Mouse (Mus musculus) left cerebral cortex, adult 2 months (tissue): Measurements from ENCODE around the gene Il4i1. TPM values are rescaled to one million over a fixed set of nuclear protein-coding genes. Genes with fewer than 3 reads are reported as not detected.
A peak's percentile ranks its signal among the peaks of the same experiment; 100 is the strongest.

Experiments
- DNase-seq, 2 experiments: peaks; one replicate each; pipeline ENCODE4 v3.0.0; 2021 to 2022; ENCODE audit warnings: low spot score in 2 of 2, mixed read lengths in 1 of 2; ENCODE audit errors: extremely low spot score in 1 of 2
- H3K27ac ChIP-seq: fragments of 200-600 bp; 2 replicates; pipeline ENCODE4 v1.8.1; 2022
- H3K4me3 ChIP-seq: fragments of 200-600 bp; 2 replicates; pipeline ENCODE4 v1.8.1; 2022
- CTCF ChIP-seq: fragments of 200-600 bp; IDR thresholded peaks from 2 replicates; pipeline ENCODE4 v1.8.1; 2022; ENCODE audit warnings: antibody characterized with exemption, mild to moderate bottlenecking, moderate library complexity
- intact Hi-C: fragments of 180-260 bp; cut with DNase I; formaldehyde crosslinking; loops from one replicate; pipeline ENCODE4 v1.15.1; 2025
- total RNA-seq, 2 experiments: library from RNA; stranded (reverse); gene quantifications; 2 replicates each; pipeline ENCODE4 v1.2.3; 2021

The Il4i1 gene
- total RNA-seq, 2 experiments from 2014 or later = 1.8 to 2.0 TPM

- DNase-seq = no peak
- no peak for TF ChIP-seq CTCF
- intact Hi-C loops = no loop called here
- Histone ChIP-seq H3K4me3 (peak overlapping the region; percentile 32), H3K27ac (no peak overlapping the region)
These were observed 22.9 kb downstream of the Il4i1 start for GRCm38 (mm10) chr7:44839171-44839490.

- intact Hi-C loops = no loop called here
- no peak for TF ChIP-seq CTCF
- Histone ChIP-seq H3K27ac (no peak overlapping the region), H3K4me3 (peak overlapping the region; percentile 32)
- peak in 1 of 2 experiments; percentile 58 for DNase-seq
These were observed 23.5 kb downstream of the Il4i1 start for GRCm38 (mm10) chr7:44839491-44840191.

GRCm38 (mm10) chr7:44840426-44840825 lies 24.2 kb downstream of the Il4i1 start:
- no peak for DNase-seq
- H3K4me3 ChIP-seq = no peak overlapping the region
- intact Hi-C loops = no loop called here
- H3K27ac ChIP-seq = no peak overlapping the region
- no peak for TF ChIP-seq CTCF

GRCm38 (mm10) chr7:44841825-44842463 lies 25.8 kb downstream of the Il4i1 start:
- TF ChIP-seq CTCF = no peak
- Histone ChIP-seq H3K27ac (no peak overlapping the region), H3K4me3 (no peak overlapping the region)
- intact Hi-C loops = no loop called here
- DNase-seq = no peak

DNA sequence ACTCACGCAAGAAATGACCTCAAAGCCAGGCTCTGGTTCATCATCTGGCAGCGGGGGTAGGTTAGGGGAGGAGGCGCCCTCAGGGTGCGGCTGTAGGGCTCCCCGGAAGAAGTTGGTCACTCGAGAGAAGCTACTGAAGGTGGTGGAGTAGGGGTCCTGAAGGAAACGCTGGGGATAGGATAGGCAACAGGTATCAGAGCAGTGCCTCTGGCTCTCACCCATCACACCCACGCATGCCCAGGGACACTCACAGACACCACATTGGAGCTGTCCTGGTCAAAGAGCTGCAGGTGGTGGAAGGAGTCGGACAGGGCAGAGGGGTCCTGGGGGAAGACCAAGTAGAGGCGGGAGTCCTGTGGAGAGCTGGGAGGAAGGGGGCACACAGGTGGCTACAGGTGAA lies 28.8 kb downstream of the Il4i1 start:
- intact Hi-C loops = no loop called here

DNA sequence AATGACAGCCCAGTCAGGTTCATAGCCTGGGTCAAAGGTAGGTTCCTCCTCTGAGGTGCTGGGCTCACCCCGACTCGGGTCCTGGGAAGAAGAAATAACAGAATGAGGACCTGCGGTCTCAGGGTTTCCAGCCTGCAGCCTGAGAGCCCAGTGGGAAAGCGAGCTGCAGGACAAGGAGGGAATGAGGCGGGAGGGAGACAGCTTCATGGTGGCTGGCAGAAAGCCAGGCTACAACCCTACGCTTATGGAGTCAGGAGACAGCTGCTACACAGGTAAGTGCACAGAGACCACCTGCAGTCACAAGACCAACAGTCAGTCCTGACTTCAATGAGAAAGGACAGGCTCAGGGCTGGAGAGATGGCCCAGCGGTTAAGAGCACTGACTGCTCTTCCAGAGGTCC lies 30.6 kb downstream of the Il4i1 start:
- TF ChIP-seq CTCF = no peak
- Histone ChIP-seq H3K4me3 (no peak overlapping the region), H3K27ac (no peak overlapping the region)
- DNase-seq = no peak
- intact Hi-C loops = no loop called here

More for the DNA sequence above, 28.8 kb downstream of the Il4i1 start:
- Histone ChIP-seq H3K27ac (no peak overlapping the region), H3K4me3 (no peak overlapping the region)
- TF ChIP-seq CTCF = no peak
- no peak for DNase-seq

- no peak for TF ChIP-seq CTCF
- H3K4me3 ChIP-seq = peak overlapping the region; percentile 68
- intact Hi-C loops = loop anchor here (2.0 kb wide), 1 partner anchor 29 kb away; no protein-coding TSS in a partner anchor
- no peak overlapping the region; the same call in 1 of the 2 replicates for H3K27ac ChIP-seq
- DNase-seq = no peak
These were observed 31.6 kb downstream of the Il4i1 start for GRCm38 (mm10) chr7:44847772-44848171.

- intact Hi-C loops = loop anchor here (1.0 to 2.0 kb wide), 2 partner anchors 30 to 44 kb away; partner anchors contain the start of gene Med25
- Histone ChIP-seq H3K4me3 (peak within 1 kb of the TSS; percentile 68), H3K27ac (peak within 1 kb of the TSS; percentile 99)
- DNase-seq = peak; percentile 98 to 99
- no peak for TF ChIP-seq CTCF
These were observed 32.6 kb downstream of the Il4i1 start, which contains the start of the genes Akt1s1 and Tbc1d17 for GRCm38 (mm10) chr7:44848561-44849415. TSS of gene Akt1s1 (plus strand) at chr7:44848991. TSS of gene Tbc1d17 (minus strand) at chr7:44849079.

- TF ChIP-seq CTCF = no peak
- intact Hi-C loops = loop anchor here (1.0 to 10.0 kb wide), 3 partner anchors 31 to 275 kb away; partner anchors contain the start of genes Med25, Rpl13a and Rps11
- H3K4me3 ChIP-seq = peak overlapping the region; percentile 68
- peak; percentile 87 to 89 for DNase-seq
- H3K27ac ChIP-seq = peak overlapping the region; percentile 99
These were observed 33.4 kb downstream of the Il4i1 start for GRCm38 (mm10) chr7:44849416-44850111.

DNA sequence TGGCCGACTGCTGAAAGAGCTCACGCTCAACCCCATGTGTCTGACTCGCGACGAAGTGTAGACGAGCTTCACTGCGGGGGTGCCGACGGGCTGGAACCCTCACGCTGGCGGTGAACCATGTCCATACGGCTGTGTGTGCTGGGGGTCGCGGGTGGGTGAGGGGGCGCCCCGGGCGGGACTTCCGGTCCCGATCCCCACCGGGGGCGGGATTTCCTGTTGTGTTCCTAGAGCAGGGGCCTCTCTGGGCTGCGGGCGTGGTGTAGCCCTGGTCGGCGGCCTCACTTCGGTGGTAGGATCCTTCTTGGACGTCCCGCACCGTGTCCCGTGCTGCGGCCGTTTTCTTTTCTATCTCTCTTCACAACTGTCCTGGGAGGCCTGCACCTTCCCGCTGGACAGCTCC lies 34.0 kb downstream of the Il4i1 start:
- TF ChIP-seq CTCF = no peak; the same call in 1 of the 2 replicates
- intact Hi-C loops = loop anchor here (10.0 kb wide), 1 partner anchor 275 kb away; the partner anchor contains the start of genes Rpl13a and Rps11
- Histone ChIP-seq H3K4me3 (peak overlapping the region; percentile 68), H3K27ac (peak overlapping the region; percentile 99)
- peak; percentile 74 to 78 for DNase-seq
